Mouse (Mus musculus): ENCODE measurements around the gene Kif4.

Gene Kif4

GRCm38 (mm10) chrX:100730266-100730665, 104.7 kb downstream of the Kif4 start:
- DNase-seq (ENCODE audit: low spot score): no peak

- DNase-seq (ENCODE audit: low spot score): no peak
These were observed 108.8 kb downstream of the Kif4 start for GRCm38 (mm10) chrX:100734359-100734758.

- no peak for DNase-seq (ENCODE audit: low spot score)
These were observed 113.4 kb downstream of the Kif4 start for GRCm38 (mm10) chrX:100738918-100739317.

GRCm38 (mm10) chrX:100739443-100739842, 113.9 kb downstream of the Kif4 start:
- DNase-seq (ENCODE audit: low spot score): no peak

- no peak for DNase-seq (ENCODE audit: low spot score)
These were observed 115.2 kb downstream of the Kif4 start for GRCm38 (mm10) chrX:100740785-100741184.

- DNase-seq (ENCODE audit: low spot score): no peak
These were observed 116.4 kb downstream of the Kif4 start for GRCm38 (mm10) chrX:100741940-100742339.

- no peak for DNase-seq (ENCODE audit: low spot score)
These were observed 140.3 kb downstream of the Kif4 start for GRCm38 (mm10) chrX:100765855-100766254.

- no peak for DNase-seq (ENCODE audit: low spot score)
These were observed 141.8 kb downstream of the Kif4 start, which contains the start of gene Dlg3 for GRCm38 (mm10) chrX:100767181-100767884. Dlg3 (plus strand) TSS chrX:100767722.

- no peak for DNase-seq (ENCODE audit: low spot score)
These were observed 142.5 kb downstream of the Kif4 start for GRCm38 (mm10) chrX:100767885-100768626.

- DNase-seq (ENCODE audit: low spot score): no peak
These were observed 143.7 kb downstream of the Kif4 start for GRCm38 (mm10) chrX:100769281-100769680.

- DNase-seq (ENCODE audit: low spot score): peak; percentile 26
These were observed 148.8 kb downstream of the Kif4 start for GRCm38 (mm10) chrX:100774341-100774811.

GRCm38 (mm10) chrX:100775405-100775804, 149.9 kb downstream of the Kif4 start:
- no peak for DNase-seq (ENCODE audit: low spot score)

GRCm38 (mm10) chrX:100776494-100776893, 151.0 kb downstream of the Kif4 start:
- no peak for DNase-seq (ENCODE audit: low spot score)

Measured in ovary, postnatal 10 days (tissue).